Mouse (Mus musculus) cerebral cortex, adult 2 months (tissue): ENCODE results near the gene Paqr6.

Source experiments
- WGBS: fragments of 180-500 bp; shearing (Covaris S2); methylation state at CpG from one replicate; pipeline ENCODE4 v1.1.7; 2018; 5-methylcytosine and 5-hydroxymethylcytosine counted together

Paqr6 gene

DNA sequence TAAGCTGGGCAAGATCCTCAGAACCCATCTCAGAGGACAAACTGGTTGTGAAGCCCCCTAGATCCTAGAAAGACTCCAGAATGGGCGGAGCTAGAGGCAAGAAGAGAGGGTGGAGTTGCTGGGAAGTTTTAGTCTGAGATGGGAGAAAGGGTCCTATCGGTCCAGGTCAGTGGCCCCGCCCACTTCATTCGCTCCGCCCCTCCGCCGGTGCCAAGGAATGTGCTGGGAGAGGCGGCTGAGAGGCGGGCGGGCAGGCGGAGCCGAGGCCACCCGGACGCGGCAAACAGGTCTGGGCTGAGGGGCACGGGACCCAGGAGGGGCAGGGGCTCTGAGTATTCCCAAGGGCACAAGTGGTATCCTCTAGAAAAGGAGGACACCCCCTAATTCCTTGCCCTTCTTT lies at the start of gene Paqr6:
Paqr6 (plus strand) TSS at position 248 of the 400 bp plus-strand sequence.
- 14% methylated on average over 16 of the region's 16 CpGs for WGBS

DNA sequence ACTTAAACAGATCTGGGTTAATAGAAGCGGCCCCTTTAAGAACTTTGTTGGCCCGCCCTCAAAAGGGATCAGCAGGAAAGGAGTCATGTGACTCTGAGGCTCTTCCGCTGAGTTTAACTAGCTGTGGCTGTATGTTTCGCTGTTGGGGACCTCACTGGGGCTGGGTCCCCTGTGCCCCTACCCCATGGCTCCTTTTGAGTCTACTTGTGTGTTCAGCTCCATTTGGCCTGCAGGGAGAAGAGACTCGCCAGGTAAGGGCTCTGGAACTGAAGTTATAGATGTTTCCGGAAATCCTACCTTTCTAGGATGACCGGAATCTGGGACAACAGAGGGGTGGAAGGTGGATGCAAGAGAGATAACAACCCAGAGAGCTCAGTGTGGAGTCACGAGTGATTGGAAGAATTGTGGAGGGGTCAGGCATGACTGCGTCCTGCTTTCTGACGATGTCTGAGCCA lies 39.4 kb upstream of the Paqr6 start, which contains the start of gene Glmp:
Glmp (plus strand) TSS at position 73 of the 455 bp plus-strand sequence.
- under 1% methylated on average over 10 of the region's 10 CpGs for WGBS

DNA sequence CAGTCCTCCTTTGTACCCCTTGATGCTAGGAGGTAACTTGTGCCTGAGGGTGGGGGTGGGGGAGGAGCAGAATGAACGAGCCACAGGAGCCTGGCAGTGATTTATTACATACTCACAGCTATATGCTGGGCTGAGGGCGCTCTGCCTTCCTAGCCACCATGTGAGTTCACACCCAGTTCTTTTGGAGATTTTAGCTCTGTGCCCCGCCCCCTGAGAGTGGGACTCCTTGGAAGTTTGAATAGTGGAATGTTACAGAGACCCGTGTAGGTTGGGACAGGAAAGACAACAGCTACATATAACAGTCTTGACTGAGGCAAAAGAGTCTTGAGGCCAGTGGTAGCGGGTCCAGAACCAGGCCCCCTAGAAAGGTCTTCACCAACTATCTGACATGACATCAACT lies 35.4 kb upstream of the Paqr6 start:
- 81% methylated on average over 5 of the region's 5 CpGs for WGBS

DNA sequence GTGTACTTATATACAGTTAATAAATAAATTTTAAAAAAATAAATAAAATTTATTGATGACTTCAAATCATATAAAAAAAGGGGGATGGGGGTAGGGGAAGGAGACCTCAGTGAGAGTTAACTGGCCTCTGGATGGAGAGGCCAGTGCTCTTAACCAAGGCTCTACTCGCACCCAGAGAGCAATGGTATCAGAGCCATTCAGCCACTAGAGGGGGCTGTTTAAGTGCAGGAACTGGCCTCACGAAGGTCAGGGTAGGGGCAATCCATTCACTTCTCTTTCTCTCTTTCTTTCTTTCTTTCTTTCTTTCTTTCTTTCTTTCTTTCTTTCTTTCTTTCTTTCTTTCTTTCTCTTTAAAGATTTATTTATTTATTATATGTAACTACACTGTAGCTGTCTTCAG lies 33.1 kb upstream of the Paqr6 start:
- WGBS = 31% methylated on average over 2 of the region's 2 CpGs

DNA sequence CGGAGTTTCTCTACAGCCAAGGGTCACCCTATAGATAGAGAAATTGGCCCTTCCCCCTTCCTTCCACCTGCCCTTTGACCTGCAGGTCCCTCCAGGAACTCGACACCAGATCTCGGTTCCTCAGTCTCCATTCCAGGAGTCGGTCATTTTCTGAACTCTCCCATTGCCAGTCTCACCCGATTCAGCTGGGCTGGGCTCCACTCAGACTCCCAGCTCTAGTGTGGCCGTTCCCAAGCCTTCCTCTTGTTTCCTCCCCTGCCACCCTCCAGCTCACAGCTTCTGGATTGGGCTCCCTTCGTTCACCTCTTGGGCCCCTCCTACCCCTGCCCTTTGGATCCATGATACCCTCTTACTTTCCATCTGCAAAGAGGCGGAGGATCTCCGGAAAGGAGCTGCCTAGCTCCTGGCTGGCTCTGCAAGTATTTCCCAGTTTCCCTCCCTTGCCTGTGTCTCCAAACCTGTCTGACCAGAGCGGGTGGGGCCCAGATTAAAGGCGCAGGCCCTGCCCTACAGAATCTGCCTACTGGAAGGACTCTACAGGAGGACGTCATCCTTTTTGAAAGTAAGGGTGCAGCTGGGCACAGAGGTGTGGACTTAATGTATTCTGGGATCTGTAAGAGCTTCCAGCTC lies 30.2 kb upstream of the Paqr6 start:
- WGBS = 71% methylated on average over 12 of the region's 12 CpGs

DNA sequence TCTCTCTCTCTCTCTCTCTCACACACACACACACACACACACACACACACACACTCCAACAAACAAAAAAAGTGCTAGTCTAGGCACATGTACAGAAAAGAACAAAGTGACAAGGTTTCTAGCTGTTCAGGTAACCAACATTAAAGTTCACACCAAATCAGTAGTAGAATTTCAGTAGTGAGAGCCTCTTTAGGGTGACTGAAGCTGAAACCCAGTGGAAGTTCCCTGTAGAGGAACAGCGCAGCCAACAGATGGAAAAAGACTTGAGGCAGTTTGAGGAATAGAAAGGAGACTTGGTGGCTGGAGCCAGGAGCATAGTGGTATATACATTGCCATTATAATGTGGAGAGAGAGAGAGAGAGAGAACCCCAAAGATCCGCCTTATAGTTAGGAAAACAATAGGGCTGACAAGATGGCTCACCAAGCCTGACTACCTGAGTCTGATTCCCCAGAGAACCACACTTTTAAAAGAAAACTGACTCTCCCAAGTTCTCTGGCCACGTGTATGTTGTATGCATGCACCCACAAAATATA lies 29.4 kb upstream of the Paqr6 start:
- WGBS = 35% methylated on average over 3 of the region's 3 CpGs

DNA sequence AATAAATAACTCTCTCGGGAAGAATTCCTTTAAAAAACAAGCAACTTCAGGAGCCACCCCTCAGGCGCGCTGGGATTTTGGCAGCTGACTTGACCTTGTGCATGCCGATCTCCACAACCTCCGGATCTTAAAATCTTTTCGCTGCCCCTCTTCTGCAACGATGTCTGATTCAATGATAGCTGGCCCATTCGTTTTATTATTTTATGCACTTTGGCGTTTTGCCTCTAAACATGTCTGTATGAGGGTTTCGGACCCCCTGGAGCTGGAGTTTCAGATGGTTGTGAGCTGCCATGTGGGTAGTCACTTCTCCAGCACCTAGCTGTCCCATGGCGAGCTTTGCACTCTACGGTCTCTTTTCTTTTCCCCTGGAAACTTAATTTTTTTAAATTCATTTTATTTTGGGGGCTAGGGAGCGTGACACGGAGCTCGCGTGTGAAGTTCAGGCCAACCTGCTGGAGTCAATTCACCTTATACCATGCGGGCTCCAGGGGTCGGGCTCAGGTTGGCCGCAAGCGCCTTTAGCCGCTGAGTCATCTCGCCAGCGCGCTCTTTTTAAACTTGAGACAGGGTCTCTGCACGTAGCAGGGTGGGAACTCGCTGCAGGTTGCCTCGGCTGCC lies 28.8 kb upstream of the Paqr6 start:
- under 1% methylated on average over 27 of the region's 27 CpGs for WGBS

DNA sequence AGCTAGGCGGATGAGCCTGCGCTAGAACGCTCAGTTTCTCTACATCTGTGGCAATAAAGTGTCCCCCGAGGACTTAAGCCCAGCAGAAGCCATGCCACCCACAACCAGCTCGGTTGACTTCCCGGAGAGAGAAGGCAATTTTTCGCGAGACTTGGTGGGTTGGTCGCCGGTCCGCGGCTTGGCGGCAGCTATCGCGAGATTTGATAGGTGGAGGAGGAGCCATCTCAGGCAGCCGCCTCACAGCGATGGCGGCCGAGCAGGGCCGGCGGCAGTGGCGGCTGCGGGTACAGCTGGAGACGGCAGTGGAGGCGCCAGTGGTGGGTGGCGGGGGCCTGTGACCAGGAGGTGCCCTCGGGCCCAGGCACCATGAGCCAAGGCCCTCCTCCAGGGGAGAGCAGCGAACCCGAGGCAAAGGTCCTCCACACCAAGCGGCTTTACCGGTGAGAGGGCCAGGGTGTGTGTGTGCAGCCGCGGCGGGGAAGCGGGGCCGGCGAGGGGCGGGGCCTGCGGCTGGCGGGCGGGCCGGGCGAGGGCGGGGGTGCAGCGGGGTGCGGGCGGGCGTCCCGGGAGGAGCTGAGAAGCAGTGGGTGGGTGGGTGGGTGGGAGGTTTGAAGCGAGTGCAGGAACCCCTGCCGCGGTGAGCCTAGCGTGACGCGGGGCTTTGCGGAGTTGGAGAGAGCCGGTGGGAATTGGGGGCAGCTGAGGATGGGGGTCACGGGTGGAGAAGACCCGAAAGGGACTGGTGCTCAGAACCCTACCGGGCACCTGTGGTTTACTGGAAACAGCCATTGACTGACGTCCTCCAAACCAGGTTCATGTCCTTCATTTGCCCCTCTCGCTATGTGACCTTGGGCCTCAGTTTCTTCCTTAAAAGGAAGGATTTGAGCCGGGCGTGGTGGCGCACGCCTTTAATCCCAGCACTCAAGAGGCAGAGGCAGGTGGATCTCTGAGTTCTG lies 28.0 kb upstream of the Paqr6 start, which contains the start of the genes Tmem79 and Smg5:
Tmem79 (minus strand) TSS at position 91 of the 956 bp plus-strand sequence.
Smg5 (plus strand) TSS at position 203 of the 956 bp plus-strand sequence.
- WGBS = under 1% methylated on average over 66 of the region's 66 CpGs

DNA sequence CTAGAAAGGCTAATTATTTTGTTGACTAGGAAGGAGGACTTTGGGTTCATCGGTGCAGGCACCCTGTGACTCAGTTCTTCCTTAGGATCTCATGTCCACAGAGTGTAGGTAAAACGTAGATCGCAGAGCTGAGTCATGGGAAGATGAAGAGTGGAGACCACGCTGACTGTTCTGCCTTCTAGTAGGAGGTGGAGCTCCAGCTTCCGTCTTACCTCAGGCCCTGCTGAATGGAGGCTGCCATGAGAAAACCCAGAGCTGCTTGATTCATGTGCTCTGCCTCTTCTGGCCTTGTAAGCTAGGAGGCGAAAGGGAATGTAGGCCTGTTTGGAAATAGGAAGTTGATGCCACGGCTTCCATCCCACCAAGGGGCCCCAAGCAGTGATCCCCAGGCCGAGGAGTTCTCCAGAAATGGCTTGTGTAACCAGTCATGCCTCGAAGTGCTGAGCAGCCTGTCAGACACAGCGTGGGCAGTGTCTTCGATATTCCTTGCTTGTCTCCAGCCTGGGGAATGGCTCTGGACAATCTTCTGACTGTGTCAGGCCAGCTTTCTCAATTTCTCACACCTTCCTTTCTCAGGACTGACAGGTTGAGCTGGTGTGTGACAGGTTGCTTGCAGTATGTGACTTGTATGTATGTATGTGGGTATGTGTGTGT lies 26.9 kb upstream of the Paqr6 start:
- 45% methylated on average over 11 of the region's 11 CpGs for WGBS

DNA sequence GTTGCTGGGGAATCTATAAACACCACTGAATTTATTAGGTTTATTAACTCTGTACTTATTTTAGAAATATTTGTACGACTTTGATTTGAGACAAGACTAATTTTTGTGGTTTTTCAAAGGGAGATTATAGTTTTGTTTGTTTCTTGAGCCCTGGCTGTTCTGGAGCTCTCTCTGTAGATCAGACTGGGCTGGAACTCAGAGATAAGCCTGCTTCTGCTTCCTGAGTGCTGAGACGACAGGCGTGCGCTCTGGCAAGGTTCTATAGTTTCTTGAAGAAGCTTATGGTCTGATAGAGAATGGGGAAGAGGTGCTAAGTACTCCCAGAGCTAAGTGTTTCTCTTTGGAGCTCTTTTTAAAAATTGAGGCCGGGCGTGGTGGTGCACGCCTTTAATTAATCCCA lies 26.1 kb upstream of the Paqr6 start:
- 88% methylated on average over 7 of the region's 7 CpGs for WGBS

DNA sequence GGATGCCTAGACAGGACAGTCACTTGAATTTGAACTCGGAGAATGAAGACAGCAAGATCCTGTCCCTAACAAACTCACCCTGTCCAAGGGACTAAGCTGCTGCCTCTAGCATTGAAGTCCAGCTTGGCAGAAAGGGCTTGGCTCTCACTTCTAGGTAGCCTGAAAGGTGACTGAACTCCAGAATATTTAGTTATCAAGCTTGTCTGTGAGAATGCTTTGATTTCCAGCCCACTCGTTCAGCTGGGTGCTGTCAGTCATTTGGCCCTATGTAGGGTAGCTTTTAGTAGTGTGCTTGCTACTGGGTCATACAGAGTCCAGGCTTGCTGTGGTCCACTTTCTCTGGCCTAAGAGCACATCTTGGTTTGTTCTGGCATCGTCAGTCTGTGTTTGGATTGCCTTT lies 25.4 kb upstream of the Paqr6 start:
- WGBS = 56% methylated on average over 3 of the region's 3 CpGs

DNA sequence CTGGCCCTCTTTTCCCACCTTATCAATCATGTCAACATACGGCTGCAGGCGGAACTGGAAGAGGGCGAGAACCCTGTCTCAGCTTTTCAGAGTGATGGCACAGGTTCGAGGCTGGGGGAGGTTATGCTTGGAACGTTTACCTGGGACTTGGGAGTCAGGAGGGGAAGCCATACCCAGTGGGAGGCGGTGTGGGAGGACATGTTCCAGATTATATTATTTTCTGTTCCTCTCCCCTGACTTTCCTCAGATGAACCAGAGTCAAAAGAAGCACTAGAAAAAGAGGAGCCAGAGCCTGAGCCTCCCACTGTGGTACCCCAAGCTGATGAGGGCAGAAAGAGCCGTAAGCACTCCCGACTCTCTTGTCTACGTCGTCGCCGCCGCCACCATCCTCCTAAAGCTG lies 13.7 kb upstream of the Paqr6 start:
- 79% methylated on average over 13 of the region's 13 CpGs for WGBS

DNA sequence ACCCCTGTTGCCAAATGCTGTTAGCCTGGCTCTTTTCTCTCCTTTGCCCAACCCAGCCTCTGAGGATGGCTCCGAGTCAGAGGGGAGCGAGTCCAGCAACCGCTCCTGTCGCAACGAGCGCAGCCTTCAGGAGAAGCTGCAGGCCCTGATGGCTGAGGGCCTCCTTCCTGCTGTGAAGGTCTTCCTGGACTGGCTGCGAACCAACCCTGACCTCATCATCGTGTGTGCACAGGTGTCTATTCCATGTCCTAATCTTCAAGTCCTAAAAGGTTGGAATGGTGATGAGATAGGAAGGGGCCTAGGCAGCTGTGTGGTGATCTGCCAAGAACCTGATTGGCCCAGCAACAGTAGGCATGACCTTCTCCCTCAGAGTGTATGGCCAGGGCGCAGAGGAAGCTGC lies 11.5 kb upstream of the Paqr6 start:
- WGBS = 86% methylated on average over 9 of the region's 9 CpGs

DNA sequence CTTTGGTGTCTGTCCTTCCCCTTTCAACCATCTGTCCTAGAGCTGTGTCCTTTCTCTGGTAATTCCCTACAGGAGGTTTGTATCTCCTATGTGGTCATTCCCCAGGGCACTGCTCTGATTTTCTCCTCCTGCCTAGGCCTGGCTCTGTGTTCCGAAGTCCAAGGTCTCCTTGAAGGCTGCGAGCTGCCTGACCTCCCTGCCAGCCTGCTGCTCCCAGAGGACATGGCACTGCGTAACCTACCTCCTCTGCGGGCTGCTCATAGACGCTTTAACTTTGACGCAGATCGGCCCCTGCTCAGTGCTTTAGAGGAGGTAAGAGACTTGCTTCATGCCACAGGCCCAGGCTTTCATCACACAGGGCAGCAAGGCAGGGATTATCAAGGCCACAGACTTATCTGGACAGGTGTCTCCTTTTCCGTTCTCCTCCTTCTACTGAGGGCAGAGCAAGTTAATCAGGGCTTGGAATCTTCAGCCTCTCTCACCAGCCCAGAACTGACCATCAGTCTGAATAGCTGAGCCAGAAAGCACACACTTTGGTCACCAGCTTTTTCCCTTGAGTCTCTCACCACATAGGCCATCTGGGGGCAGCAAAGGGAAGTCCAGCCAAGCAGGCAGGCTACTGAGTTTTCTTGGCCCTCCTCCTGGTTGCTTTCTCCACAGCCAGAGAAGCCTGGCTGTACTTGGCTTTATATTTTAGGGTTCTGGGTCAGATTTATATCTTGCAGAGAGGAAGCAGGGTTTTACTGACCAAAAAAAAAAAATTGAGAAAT lies 9.8 kb upstream of the Paqr6 start:
- WGBS = 90% methylated on average over 8 of the region's 8 CpGs

DNA sequence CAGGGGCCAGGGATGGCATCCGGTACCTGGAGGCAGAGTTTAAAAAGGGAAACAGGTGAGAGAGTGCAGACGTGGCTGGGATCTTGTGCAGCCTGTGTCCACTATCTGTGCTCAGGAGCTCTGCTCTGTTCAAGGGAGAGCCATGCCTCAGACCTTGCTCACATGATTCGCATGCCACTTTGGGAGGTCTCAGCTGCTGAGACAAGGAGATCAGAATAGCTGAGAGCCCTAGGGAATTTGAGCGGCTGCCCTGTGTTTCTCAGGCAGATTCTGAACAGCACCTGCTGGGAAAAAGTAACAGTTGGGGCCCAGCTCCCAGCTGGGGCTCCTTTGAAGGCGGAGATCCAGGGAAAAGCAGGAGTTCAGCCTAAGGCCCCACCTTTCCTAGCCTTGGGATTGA lies 4.8 kb upstream of the Paqr6 start:
- 71% methylated on average over 5 of the region's 5 CpGs for WGBS

DNA sequence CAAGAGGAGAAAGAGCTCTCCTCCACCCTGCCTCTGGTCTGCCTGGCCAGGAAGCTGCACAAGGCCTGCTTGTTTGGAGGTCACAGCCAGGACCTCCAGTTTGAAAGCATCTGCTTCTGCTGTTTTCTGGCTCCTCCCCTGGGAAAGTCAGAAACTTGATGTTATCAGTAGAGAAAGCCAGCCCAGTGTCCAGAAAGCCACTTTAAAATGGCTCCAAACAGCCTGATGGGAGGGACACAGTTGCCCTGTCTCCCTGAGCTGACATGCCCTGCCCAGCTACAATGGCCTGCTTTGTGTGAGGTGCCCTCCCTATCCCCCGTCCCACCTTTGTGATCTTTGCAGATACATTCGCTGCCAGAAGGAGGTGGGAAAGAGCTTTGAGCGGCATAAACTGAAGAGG lies 4.4 kb upstream of the Paqr6 start:
- WGBS = 61% methylated on average over 3 of the region's 3 CpGs

DNA sequence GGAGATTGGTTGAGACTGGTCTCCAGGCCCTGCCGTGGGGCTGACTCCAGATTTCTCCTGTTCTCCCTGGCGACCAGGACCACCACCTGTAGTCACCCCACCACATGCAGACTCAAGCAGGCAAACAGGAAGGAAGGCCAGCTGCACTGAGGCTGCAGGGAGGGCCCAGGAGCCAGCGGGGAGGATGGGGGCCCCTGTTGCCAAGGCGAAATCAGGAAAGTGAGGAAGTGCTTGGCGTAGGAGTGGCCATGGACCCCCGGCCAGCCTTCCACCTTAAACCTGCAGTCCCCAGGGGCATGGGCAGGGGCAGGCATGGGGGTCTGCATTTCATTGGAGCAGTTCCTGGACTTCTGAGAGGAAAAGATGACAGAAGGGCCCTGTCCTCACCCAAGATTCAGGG lies 3.3 kb upstream of the Paqr6 start:
- WGBS = 66% methylated on average over 6 of the region's 6 CpGs

DNA sequence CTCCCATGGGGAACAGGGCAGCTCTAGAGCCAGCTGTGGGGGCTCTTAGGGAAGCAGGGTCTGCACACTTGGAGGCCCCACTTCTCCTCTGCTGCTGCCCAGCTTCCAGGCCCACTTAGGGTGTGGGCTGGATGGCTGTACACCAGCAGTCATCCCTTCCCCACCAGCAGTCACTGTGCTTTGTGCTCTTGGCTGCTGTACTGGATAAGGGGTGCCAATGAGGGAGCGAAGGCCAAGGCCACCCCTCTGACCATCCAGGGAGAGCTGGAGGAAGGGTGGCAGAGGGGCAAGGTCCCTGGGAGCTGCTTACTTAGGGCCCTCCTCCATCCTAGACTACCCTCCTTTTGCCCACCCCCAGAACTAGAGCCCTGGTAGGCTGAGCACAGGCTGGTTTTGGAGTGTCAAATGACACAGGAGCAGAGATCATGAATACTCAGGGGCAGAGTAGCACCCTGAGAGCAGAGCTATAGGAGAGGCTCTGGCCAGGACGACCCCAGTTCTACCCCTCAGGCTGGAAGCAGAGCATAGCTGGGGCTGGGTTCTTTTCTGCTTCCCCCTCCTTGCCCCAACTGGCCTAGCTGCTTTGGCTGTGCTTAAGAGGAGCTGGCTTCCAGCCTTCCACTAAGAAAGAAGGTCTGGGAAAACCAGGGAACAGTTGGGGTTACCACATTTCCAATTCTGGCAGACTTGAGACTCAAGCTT lies 2.6 kb upstream of the Paqr6 start:
- 82% methylated on average over 2 of the region's 2 CpGs for WGBS

DNA sequence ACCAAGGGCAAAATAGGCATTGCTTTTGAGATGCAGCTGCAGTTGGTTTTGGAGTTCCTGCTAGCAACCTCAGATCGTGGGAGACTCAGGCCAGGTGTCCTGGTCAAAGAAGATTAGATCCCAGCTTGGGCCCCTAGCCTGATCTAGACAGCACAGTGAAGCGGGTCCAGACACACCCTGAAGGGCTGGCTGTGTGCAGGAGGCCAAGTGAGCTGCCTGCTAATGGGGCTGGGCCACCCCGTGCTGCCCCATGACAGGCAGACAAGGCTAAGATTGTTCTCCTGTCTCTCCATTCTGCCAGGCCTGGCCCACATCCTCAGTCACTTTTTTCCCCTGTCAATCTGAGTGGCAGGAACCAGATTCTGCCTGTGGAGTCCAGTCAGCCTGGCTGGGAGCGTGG lies 684 bp upstream of the Paqr6 start:
- WGBS = 54% methylated on average over 4 of the region's 4 CpGs

DNA sequence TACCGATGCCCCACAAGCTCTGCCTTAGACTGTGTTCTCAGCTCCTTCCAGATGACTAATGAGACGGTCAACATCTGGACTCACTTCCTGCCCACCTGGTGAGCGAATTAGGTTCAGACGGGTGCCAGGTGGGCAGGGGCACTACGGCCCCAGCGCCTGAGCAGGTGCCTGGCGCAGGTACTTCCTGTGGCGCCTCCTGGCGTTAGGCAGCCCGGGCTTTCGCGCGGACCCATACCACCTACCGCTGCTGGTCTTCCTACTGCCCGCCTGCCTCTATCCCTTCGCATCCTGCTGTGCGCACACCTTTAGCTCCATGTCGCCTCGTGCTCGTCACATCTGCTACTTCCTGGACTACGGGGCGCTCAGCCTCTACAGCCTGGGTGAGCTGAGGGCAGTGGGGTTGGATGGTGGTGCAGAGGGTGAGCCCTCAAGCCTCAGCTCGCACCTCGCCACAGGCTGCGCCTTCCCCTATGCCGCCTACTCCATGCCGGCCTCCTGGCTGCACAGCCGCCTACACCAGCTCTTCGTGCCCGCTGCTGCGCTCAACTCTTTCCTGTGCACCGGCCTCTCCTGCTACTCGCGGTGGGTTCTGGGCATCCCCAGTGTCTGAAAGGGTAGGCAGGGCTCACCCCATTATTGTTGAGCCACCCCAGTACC lies 1.4 kb downstream of the Paqr6 start:
- WGBS = 52% methylated on average over 34 of the region's 34 CpGs
